Mouse (Mus musculus): ENCODE results near the gene Pam16. TPM values are rescaled to one million over a fixed set of nuclear protein-coding genes. Genes with fewer than 3 reads are reported as not detected.
A peak's percentile ranks its signal among the peaks of the same experiment; 100 is the strongest.

Gene Pam16
- polyA plus RNA-seq, 1 experiment from 2014 or later, result 125 TPM

DNA sequence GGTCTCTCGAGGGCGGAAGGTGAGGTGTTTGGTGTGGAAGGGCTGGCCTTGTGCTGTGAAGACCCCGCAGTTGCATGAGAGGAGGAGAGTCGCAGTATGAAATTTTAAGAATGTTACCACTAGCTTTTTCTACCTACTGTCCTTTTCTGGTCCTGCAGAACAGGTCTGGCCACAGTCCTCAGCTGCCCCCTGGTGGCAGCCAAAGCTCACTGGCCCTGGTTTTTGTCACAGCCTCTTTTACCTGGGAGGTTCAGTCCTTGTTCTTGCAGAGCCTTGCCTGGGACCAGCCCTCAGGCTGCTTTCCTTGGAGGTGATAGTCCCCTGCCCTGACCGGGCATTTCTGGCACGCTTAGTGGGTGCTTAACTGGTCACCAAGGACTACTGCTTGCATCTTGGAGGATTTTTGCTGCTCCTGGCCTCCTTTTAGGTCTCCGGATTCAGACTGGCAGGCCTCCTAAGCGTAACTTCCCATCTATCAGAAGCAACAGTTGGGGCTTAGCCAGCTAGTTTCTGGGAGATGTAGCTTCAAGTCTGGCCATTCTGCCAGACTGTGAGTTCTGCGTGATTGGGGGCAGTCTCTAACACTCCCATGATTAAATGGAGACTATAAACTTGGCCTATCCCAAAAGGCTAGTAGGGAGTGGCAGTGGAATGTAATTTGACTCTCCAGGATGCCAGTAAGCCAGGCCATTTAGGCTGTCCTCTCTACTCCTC lies 16.8 kb downstream of the Pam16 start:
- Histone ChIP-seq H3K36me3 (peaks cover 23% of the 10 kb centered on the region), H3K27ac (peak overlapping the region; percentile 75), H3K27me3 (no peaks in the 10 kb centered on the region), H3K9ac (no peak overlapping the region), H3K4me1 (replicated peaks) (peaks cover 56% of the 10 kb centered on the region), H3K4me2 (no peak overlapping the region), H3K9me3 (replicated peaks) (no peaks in the 10 kb centered on the region), H3K4me3 (no peak overlapping the region)
- no peak for ATAC-seq (replicated peaks; ENCODE audit: insufficient number of reproducible peaks, insufficient read depth, low FRiP score, low read depth)
- 46% methylated on average over 9 of the region's 9 CpGs for WGBS

DNA sequence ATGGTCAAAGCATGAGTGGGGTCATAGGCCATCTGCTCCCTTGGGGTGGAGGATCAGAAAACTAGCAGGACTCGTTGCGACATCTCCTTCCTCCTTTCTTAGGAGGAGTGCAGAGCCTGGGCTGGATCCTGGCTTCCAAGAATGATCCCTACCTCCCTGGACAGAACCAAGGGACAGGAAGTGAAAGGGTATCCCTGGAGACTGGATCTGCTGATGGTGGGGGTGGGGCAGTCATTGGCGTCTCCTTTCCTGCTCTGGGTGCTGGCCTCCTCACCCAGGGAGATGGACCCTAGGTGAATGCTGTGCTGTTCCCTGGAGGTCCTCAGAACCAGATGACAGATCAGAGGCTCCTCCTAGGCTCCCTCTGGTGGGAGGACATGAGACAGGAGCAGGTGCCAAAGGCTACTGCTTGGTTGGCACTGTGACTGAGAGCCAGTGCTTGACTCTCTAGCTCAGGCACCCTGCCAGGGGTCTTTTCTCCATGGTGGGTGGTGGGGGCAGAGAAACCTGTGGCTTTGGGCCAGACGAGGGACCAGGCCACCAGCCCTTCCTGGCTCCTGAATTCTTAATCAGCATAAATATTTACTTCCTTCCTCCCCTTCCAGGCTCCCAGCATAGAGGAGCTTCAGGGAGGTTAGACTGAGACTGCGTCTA lies 18.2 kb downstream of the Pam16 start:
- Histone ChIP-seq H3K4me2 (peak overlapping the region; percentile 25), H3K4me3 (no peak overlapping the region), H3K9me3 (replicated peaks) (no peaks in the 10 kb centered on the region), H3K27me3 (no peaks in the 10 kb centered on the region), H3K4me1 (replicated peaks) (peaks cover 70% of the 10 kb centered on the region), H3K27ac (peak overlapping the region; percentile 75), H3K36me3 (peaks cover 15% of the 10 kb centered on the region), H3K9ac (peak overlapping the region; percentile 18)
- 19% methylated on average over 5 of the region's 5 CpGs for whole genome bisulfite sequencing
- peak; percentile 20; the same call in 1 of the 2 replicates for ATAC-seq (replicated peaks; ENCODE audit: insufficient number of reproducible peaks, insufficient read depth, low FRiP score, low read depth)

GRCm38 (mm10) chr16:4605514-4606131 lies 19.2 kb downstream of the Pam16 start:
- Histone ChIP-seq H3K4me2 (no peak overlapping the region), H3K36me3 (peaks cover 9% of the 10 kb centered on the region), H3K4me1 (replicated peaks) (peaks cover 79% of the 10 kb centered on the region), H3K9me3 (replicated peaks) (no peaks in the 10 kb centered on the region), H3K27me3 (no peaks in the 10 kb centered on the region), H3K27ac (0 out of 2 replicates have a peak overlapping the region, but pooled peaks have one; percentile 75), H3K9ac (no peak overlapping the region), H3K4me3 (no peak overlapping the region)
- 76% methylated on average over 13 of the region's 13 CpGs for WGBS
- no peak for ATAC-seq (replicated peaks; ENCODE audit: insufficient number of reproducible peaks, insufficient read depth, low FRiP score, low read depth)

DNA sequence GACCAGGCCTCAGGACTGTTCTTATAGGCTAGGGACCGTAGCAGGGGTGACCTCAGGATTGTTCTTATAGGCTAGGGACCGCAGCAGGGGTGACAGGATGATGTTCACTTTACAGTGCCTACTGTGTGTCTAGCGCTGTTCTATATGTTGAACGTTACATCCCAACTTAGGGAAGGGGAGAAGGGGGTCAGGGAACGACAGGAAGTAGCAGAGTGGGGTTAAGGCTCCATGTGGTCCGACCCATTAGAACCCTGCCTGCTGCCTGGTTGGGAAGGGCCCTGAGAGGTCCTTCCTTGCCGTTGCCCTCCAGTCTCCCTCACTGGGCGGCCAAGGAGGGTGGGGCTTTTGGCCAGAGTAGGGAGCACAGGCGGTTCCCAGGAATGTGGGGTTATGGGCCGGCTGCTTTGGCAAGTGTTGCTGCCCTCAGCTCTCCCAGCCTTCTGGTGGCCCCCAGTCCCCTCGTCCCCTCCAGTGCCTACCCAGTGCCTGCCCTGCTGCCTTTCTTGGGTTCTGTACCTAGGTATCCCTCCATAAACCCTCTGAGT lies 20.4 kb downstream of the Pam16 start:
- peak overlapping the region; percentile 89 for H3K27ac ChIP-seq
- no peak overlapping the region for H3K4me3 ChIP-seq
- no peaks in the 10 kb centered on the region for H3K9me3 ChIP-seq (replicated peaks)
- no peaks in the 10 kb centered on the region; the same call in 1 of the 2 replicates for H3K36me3 ChIP-seq
- no peak overlapping the region for H3K4me2 ChIP-seq
- H3K4me1 ChIP-seq (replicated peaks), result peaks cover 92% of the 10 kb centered on the region
- ATAC-seq (replicated peaks; ENCODE audit: insufficient number of reproducible peaks, insufficient read depth, low FRiP score, low read depth), result no peak
- peak overlapping the region; percentile 9; the same call in 1 of the 2 replicates for H3K9ac ChIP-seq
- 60% methylated on average over 11 of the region's 11 CpGs for WGBS
- no peaks in the 10 kb centered on the region for H3K27me3 ChIP-seq

GRCm38 (mm10) chr16:4603453-4603837 lies 21.3 kb downstream of the Pam16 start:
- Histone ChIP-seq H3K4me1 (replicated peaks) (peaks cover 98% of the 10 kb centered on the region), H3K36me3 (no peaks in the 10 kb centered on the region; the same call in 1 of the 2 replicates), H3K9ac (peak overlapping the region; percentile 36), H3K27ac (peak overlapping the region; percentile 89), H3K4me3 (no peak overlapping the region), H3K9me3 (replicated peaks) (no peaks in the 10 kb centered on the region), H3K27me3 (no peaks in the 10 kb centered on the region), H3K4me2 (peak overlapping the region; percentile 37)
- no peak for ATAC-seq (replicated peaks; ENCODE audit: insufficient number of reproducible peaks, insufficient read depth, low FRiP score, low read depth)
- 42% methylated on average over 1 of the region's 1 CpGs for WGBS

DNA sequence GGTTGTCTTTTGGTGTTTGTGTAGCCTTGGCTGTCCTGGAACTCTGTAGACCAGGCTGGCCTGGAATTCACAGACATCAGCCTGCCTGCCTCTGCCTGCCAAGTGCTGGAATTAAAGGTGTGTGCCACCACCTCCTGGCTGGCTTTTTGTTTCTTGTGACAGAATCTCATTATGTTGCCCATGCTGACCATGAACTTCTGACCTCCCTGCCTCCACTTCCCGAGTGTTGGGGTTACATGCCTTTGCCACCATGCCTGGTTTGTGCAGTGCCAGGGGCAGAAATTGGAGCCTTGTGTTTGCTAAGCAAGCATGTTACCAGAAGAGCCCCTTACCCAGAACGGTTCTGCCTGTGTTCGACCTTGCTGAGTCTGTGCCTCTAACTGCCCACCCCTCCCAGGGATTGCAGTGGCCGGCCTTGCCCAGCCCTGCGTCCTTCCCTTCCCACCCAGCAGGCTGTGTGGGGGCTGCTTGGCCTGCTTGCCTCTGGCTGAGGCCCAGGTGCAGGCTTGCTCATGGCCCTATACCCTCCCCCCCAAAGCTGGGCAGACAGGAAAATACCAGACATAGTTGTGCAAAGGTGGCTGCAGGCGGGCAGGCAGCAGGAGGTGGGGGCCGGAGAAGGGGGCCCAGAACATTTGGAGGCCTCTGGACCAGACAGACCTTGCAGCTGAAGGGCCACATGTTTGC lies 21.9 kb downstream of the Pam16 start:
- 26% methylated on average over 7 of the region's 7 CpGs for WGBS
- peak; percentile 32; the same call in 1 of the 2 replicates for ATAC-seq (replicated peaks; ENCODE audit: insufficient number of reproducible peaks, insufficient read depth, low FRiP score, low read depth)
- Histone ChIP-seq H3K4me2 (peak overlapping the region; percentile 37), H3K4me1 (replicated peaks) (peaks cover 99% of the 10 kb centered on the region), H3K4me3 (no peak overlapping the region), H3K36me3 (no peaks in the 10 kb centered on the region), H3K27ac (peak overlapping the region; percentile 89), H3K27me3 (no peaks in the 10 kb centered on the region), H3K9ac (peak overlapping the region; percentile 36), H3K9me3 (replicated peaks) (no peaks in the 10 kb centered on the region)

DNA sequence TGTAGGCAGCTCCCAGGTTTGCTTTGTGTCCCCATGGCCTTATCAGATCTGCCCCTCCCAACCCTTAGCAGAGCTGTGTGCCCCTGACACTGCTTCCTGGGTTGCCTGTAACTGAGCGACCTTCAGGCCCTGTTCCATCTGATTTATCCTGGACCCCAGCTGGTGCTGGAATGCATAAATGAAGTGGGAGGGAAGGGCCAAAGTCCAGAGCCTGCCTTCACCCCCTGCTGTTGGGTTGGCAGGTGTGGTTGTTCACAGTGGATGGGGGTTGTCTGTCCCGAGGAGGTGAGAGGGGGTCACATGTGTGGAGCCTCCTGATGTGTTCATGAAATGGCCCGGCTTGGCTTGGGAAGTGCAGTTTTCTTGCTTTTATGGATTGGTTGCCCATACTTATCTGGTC lies 22.6 kb downstream of the Pam16 start:
- H3K4me1 ChIP-seq (replicated peaks), result peaks cover 99% of the 10 kb centered on the region
- no peak overlapping the region for H3K4me3 ChIP-seq
- H3K9me3 ChIP-seq (replicated peaks), result no peaks in the 10 kb centered on the region
- H3K4me2 ChIP-seq, result 0 out of 2 replicates have a peak overlapping the region, but pooled peaks have one; percentile 37
- WGBS, result 29% methylated on average over 3 of the region's 3 CpGs
- no peaks in the 10 kb centered on the region for H3K27me3 ChIP-seq
- peak overlapping the region; percentile 89 for H3K27ac ChIP-seq
- ATAC-seq (replicated peaks; ENCODE audit: insufficient number of reproducible peaks, insufficient read depth, low FRiP score, low read depth), result no peak
- no peak overlapping the region; the same call in 1 of the 2 replicates for H3K9ac ChIP-seq
- H3K36me3 ChIP-seq, result no peaks in the 10 kb centered on the region

- no peak overlapping the region for H3K9ac ChIP-seq
- no peak for ATAC-seq (replicated peaks; ENCODE audit: insufficient number of reproducible peaks, insufficient read depth, low FRiP score, low read depth)
- H3K27ac ChIP-seq, result peak overlapping the region; percentile 89
- H3K9me3 ChIP-seq (replicated peaks), result no peaks in the 10 kb centered on the region
- peaks cover 99% of the 10 kb centered on the region for H3K4me1 ChIP-seq (replicated peaks)
- H3K36me3 ChIP-seq, result no peaks in the 10 kb centered on the region
- H3K4me2 ChIP-seq, result no peak overlapping the region
- H3K27me3 ChIP-seq, result no peaks in the 10 kb centered on the region
- WGBS, result 62% methylated on average over 9 of the region's 9 CpGs
- no peak overlapping the region for H3K4me3 ChIP-seq
These were observed 24.0 kb downstream of the Pam16 start for GRCm38 (mm10) chr16:4600701-4601310.

DNA sequence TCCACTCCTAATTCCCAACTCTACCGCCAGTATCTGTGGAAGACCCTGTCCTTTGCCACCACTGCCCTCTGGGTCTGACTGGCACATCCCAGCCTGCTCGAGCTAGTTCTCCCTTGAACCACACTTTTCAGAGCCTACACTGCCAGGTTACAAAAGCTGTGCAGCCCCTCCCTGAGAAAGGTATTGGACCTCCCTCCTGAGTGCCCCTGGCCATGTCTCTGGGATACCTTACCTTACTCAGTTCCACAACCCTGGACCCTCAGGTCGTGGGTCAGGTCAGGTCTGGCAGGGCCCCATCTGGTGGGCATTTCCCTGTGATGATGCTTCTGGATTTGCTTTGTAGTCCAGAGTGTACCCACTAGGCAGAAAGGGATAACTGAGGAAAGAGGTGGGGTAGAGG lies 25.2 kb downstream of the Pam16 start:
- Histone ChIP-seq H3K27ac (no peak overlapping the region), H3K4me2 (no peak overlapping the region), H3K4me1 (replicated peaks) (peaks cover 94% of the 10 kb centered on the region), H3K9me3 (replicated peaks) (no peaks in the 10 kb centered on the region), H3K27me3 (no peaks in the 10 kb centered on the region), H3K4me3 (no peak overlapping the region), H3K9ac (no peak overlapping the region), H3K36me3 (no peaks in the 10 kb centered on the region)
- ATAC-seq (replicated peaks; ENCODE audit: insufficient number of reproducible peaks, insufficient read depth, low FRiP score, low read depth), result no peak
- 82% methylated on average over 3 of the region's 3 CpGs for WGBS

GRCm38 (mm10) chr16:4598891-4599543 lies 25.8 kb downstream of the Pam16 start:
- Histone ChIP-seq H3K9ac (no peak overlapping the region), H3K9me3 (replicated peaks) (no peaks in the 10 kb centered on the region), H3K4me2 (peak overlapping the region; percentile 17; the same call in 1 of the 2 replicates), H3K27me3 (no peaks in the 10 kb centered on the region), H3K36me3 (no peaks in the 10 kb centered on the region), H3K4me1 (replicated peaks) (peaks cover 88% of the 10 kb centered on the region), H3K4me3 (no peak overlapping the region), H3K27ac (peak overlapping the region; percentile 38; the same call in 1 of the 2 replicates)
- ATAC-seq (replicated peaks; ENCODE audit: insufficient number of reproducible peaks, insufficient read depth, low FRiP score, low read depth), result no peak
- WGBS, result 26% methylated on average over 6 of the region's 6 CpGs

Measured in heart, embryonic 15.5 days (tissue).